ENCODE assay signal across 11 mouse cellular contexts in the genomic region with DNA sequence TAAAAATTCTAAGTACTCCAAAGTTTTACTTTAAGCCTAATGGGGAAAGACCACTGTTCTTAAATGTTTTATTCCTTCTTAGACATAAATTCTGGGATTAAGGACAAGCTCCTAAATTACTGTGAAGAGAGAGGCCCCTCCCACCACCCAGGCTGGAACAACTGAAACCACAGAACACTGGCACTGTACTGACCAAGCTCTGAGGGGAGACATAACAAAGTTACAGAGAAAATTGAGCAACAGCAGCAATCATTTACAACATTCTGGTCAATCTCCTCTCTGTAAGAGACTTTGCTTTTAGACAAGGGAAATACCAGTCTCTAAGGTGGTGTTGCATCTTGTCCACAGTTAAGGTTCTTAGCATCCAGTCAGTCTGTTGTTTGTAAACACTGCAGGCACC. TPM values are rescaled to one million over a fixed set of nuclear protein-coding genes. Genes with fewer than 3 reads are reported as not detected.
A peak's percentile ranks its signal among the peaks of the same experiment; 100 is the strongest.
DNase-seq lines count a peak whose midpoint lies in the region; ATAC-seq and TF ChIP-seq lines count a peak whose summit lies in the region.
"Had no signal": no experiment of that assay in that cellular context is flagged by ENCODE, and none has a peak within 500 bp of the region (broad histone marks: within the 10 kb centered on the region; RNA-seq: fewer than 3 reads in every experiment).

No protein-coding gene starts in this region.

- peak overlapping the region; percentile 57; the same call in 1 of the 2 replicates for H3K27ac ChIP-seq in embryonic facial prominence, embryonic 13.5 days
- H3K27ac ChIP-seq in liver, embryonic 16.5 days (ENCODE audit: low read length): peak overlapping the region; percentile 16

- H3K9me3 ChIP-seq in embryonic facial prominence, embryonic 13.5 days: no peaks in the 10 kb centered on the region
- H3K9me3 ChIP-seq in liver, embryonic 16.5 days (replicated peaks; ENCODE audit: control insufficient read depth, low read length): no peaks in the 10 kb centered on the region

- TF ChIP-seq CTCF in lung, adult 2 months (IDR thresholded peaks at IDR 0.05; ENCODE audit: insufficient read depth, low read length): no peak

- peak overlapping the region; percentile 12 for H3K4me2 ChIP-seq in embryonic facial prominence, embryonic 13.5 days
- H3K4me2 ChIP-seq in liver, embryonic 16.5 days (ENCODE audit: low read depth, low read length): 0 out of 2 replicates have a peak overlapping the region, but pooled peaks have one; percentile 7

- no peaks in the 10 kb centered on the region for H3K27me3 ChIP-seq in embryonic facial prominence, embryonic 13.5 days
- no peaks in the 10 kb centered on the region for H3K27me3 ChIP-seq in liver, embryonic 16.5 days (ENCODE audit: control insufficient read depth, insufficient read depth, low read depth, low read length)

- H3K36me3 ChIP-seq in embryonic facial prominence, embryonic 13.5 days: no peaks in the 10 kb centered on the region
- no peaks in the 10 kb centered on the region for H3K36me3 ChIP-seq in liver, embryonic 16.5 days (ENCODE audit: control insufficient read depth, insufficient read depth)

- peak overlapping the region; percentile 56 for H3K9ac ChIP-seq in embryonic facial prominence, embryonic 13.5 days
- H3K9ac ChIP-seq in liver, embryonic 16.5 days (ENCODE audit: low read depth, low read length): no peak overlapping the region

- DNase-seq in adrenal gland, postnatal 14 days: peak; percentile 28
- no peak for DNase-seq in adrenal gland, postnatal 25 days
- peak; percentile 50 for DNase-seq in lung, postnatal 10 days
- no peak for DNase-seq in lung, adult 2 months
- no peak for DNase-seq in frontal cortex, postnatal 14 days (ENCODE audit: low spot score in 2 of 2)
- DNase-seq in cerebellum, postnatal 14 days: no peak
- DNase-seq: retina, postnatal 1 day had no signal

- peaks cover 18% of the 10 kb centered on the region for H3K4me1 ChIP-seq in lung, adult 2 months (ENCODE audit: control insufficient read depth, insufficient read depth, low read length)
- H3K4me1 ChIP-seq in embryonic facial prominence, embryonic 13.5 days: peaks cover 60% of the 10 kb centered on the region
- H3K4me1 ChIP-seq in liver, embryonic 16.5 days (ENCODE audit: control insufficient read depth, low read depth, low read length): peaks cover 40% of the 10 kb centered on the region

- TF ChIP-seq POLR2A in lung, adult 2 months (IDR thresholded peaks at IDR 0.05; ENCODE audit: borderline replicate concordance, extremely low read depth, low read depth, low read length): no peak

- ATAC-seq in embryonic facial prominence, embryonic 13.5 days (ENCODE audit: insufficient number of reproducible peaks, insufficient read depth, low FRiP score, low TSS enrichment, low read depth): no peak
- ATAC-seq in liver, embryonic 16.5 days (ENCODE audit: low read depth): no peak
- ATAC-seq: CD4-positive, CD25-positive, alpha-beta regulatory T cell, adult 4 months; intestine, postnatal 0 days had no signal

- H3K4me3 ChIP-seq in lung, adult 2 months (replicated peaks; ENCODE audit: extremely low read depth, low read depth, low read length): no peak overlapping the region
- H3K4me3 ChIP-seq in embryonic facial prominence, embryonic 13.5 days: no peak overlapping the region
- H3K4me3 ChIP-seq in liver, embryonic 16.5 days (ENCODE audit: low read depth, low read length): no peak overlapping the region

RNA-seq across cellular contexts. Expression of a gene that starts 4.2 kb away (rescaled TPM):
- total RNA-seq in adrenal gland, postnatal 14 days (2021): 69.9 and 70.8 TPM in 2 replicates
- total RNA-seq in adrenal gland, postnatal 25 days (2021): 88.6 and 93.2 TPM in 2 replicates
- polyA plus RNA-seq in lung, adult 2 months (2012; rRNA removed): 22.8 and 28.3 TPM in 2 replicates
- polyA plus RNA-seq in embryonic facial prominence, embryonic 13.5 days (2015; fragmentation: Nextera tagmentation; extraction: Ambion mirVana): 104 and 105 TPM in 2 replicates
- 27.7 and 29.6 TPM in 2 replicates for polyA plus RNA-seq in liver, embryonic 16.5 days (2015; fragmentation: Nextera tagmentation; extraction: Ambion mirVana)

RNA-seq across cellular contexts. Expression of a gene that starts 23.0 kb away (rescaled TPM):
- total RNA-seq in adrenal gland, postnatal 14 days (2021): 34.6 and 43.0 TPM in 2 replicates
- 33.6 and 35.8 TPM in 2 replicates for total RNA-seq in adrenal gland, postnatal 25 days (2021)
- 17.3 and 18.6 TPM in 2 replicates for polyA plus RNA-seq in lung, adult 2 months (2012; rRNA removed)
- polyA plus RNA-seq in embryonic facial prominence, embryonic 13.5 days (2015; fragmentation: Nextera tagmentation; extraction: Ambion mirVana): 52.5 and 54.2 TPM in 2 replicates
- 32.9 and 36.0 TPM in 2 replicates for polyA plus RNA-seq in liver, embryonic 16.5 days (2015; fragmentation: Nextera tagmentation; extraction: Ambion mirVana)

Comparison
In these comparisons a context has a peak if more than half of its experiments do, and no peak if none do; other contexts are left out.
1. DNase-seq: peak in adrenal gland, postnatal 14 days (single experiment) and lung, postnatal 10 days (single experiment); none in adrenal gland, postnatal 25 days (single experiment), lung, adult 2 months (single experiment), frontal cortex, postnatal 14 days (0 of 2) and cerebellum, postnatal 14 days (0 of 2).